Mouse (Mus musculus) left cerebral cortex, postnatal 10 days (tissue): ENCODE measurements around the gene Hist1h2ba. TPM values are rescaled to one million over a fixed set of nuclear protein-coding genes. Genes with fewer than 3 reads are reported as not detected.
A peak's percentile ranks its signal among the peaks of the same experiment; 100 is the strongest.

Experiments
- DNase-seq, 2 experiments: peaks; one replicate each; pipeline ENCODE4 v3.0.0; 2021 to 2022; ENCODE audit warnings: low spot score in 2 of 2, mixed read lengths in 1 of 2; ENCODE audit errors: extremely low spot score in 1 of 2
- intact Hi-C: fragments of 180-260 bp; cut with DNase I; formaldehyde crosslinking; loops from one replicate; pipeline ENCODE4 v1.15.1; 2025
- total RNA-seq, 2 experiments: library from RNA; stranded (reverse); gene quantifications; 2 replicates each; pipeline ENCODE4 v1.2.3; 2021

Gene Hist1h2ba
- not detected for total RNA-seq

- DNase-seq: no peak
- intact Hi-C loops: no loop called here
These were observed at the start of gene Hist1h2ba for GRCm38 (mm10) chr13:23933421-23934210. Gene Hist1h2ba (minus strand): TSS chr13:23934156.

DNA sequence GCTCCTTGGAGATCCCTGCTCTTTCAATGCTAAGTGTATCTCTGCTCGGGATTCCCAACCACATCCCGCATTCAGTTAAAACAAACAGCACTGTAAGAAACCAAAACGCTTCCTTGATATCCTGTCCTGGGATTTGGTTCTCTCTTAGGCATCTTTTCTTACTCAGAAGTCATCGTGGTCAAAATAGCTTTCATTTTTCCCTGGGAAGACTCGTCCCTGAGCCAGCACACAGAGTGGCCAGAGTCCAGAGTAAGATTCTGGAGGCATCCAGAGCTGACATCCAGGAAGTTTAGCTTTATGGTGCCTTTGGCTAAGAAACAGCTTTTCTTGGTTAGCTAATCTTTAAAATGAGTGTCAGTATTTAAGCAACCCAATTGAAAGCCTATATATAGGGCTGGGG lies 38.3 kb upstream of the Hist1h2ba start:
- no peak for DNase-seq
- intact Hi-C loops: no loop called here

DNA sequence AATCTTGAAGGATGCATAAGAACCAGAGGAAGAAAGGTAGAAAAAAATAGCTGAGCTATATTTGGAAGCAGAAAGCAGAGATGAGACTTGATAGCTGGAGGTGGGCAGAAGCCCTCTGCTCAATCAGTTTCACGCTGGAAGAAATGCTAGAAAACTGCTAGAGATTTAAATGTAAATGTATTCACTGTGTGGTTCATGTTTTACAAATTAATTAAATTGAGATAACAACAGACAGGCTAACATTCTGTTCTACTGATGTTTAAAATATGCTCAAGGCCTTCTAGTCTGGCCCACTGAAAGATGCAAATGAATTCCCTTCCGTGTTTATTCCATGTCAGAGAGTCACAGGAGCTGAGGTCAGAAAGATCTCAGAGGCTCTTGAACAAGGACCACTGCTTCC lies 37.9 kb upstream of the Hist1h2ba start:
- intact Hi-C loops: no loop called here
- no peak for DNase-seq

GRCm38 (mm10) chr13:23964909-23965308 lies 31.0 kb upstream of the Hist1h2ba start:
- no peak for DNase-seq
- intact Hi-C loops: no loop called here

DNA sequence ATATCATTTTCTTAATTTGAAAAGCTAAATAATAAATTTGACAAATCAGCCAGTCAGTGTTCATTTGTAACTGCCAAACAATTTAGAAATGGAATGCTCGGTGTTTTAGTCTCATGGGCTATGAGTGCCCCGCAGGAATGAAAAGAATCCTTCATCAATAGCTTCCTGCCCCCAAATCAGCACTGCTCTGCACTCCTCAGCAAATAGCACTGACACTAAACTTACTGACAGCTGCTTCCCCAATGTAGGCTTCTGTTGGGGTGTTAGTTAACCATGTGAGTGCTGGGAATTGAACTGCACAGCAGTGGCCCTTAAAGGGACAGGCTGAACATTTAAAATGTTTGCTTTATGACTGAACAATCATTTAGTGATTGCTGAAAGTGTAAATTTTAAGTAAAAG lies 25.8 kb upstream of the Hist1h2ba start:
- no peak for DNase-seq
- intact Hi-C loops: no loop called here

DNA sequence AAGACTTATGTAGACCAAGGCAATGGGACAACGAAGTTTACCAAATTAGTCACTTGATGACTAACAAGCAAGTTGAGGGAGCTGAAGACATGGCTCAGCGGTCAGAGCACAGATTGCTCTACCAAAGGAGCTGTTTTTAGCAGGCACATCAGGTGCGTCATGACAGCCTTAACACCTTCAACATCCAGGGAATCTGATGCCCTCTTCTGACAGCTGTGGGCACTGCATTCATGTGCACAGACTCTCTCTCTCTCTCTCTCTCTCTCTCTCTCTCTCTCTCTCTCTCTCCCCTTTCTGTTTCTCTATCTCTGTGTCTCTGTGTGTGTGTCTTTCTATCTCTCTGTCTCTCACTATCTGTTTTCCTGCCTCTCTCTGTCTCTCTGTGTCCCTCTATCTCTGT lies 17.0 kb upstream of the Hist1h2ba start:
- DNase-seq: no peak
- intact Hi-C loops: no loop called here

- DNase-seq: no peak
- intact Hi-C loops: no loop called here
These were observed 15.7 kb upstream of the Hist1h2ba start for GRCm38 (mm10) chr13:23949484-23950246.

DNA sequence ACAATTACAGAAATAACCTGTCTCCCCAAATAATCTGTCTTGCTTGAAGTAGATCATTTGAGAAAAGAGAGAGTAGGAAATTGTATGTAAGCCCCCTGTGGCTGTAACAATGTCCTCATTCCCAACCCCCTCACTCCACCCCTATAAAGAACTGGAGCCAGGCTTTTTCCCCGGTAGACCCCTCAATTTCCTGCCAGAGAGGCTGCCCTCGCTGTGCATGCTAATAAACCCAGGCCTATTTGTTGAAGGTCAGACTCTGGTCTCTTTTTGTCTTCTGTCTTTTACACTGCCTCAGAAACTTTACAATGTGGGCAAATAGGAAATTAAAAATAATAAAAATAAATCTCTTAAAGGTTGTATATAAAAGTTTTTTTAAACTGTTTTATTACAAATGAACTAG lies 12.3 kb upstream of the Hist1h2ba start:
- no peak for DNase-seq
- intact Hi-C loops: no loop called here

DNA sequence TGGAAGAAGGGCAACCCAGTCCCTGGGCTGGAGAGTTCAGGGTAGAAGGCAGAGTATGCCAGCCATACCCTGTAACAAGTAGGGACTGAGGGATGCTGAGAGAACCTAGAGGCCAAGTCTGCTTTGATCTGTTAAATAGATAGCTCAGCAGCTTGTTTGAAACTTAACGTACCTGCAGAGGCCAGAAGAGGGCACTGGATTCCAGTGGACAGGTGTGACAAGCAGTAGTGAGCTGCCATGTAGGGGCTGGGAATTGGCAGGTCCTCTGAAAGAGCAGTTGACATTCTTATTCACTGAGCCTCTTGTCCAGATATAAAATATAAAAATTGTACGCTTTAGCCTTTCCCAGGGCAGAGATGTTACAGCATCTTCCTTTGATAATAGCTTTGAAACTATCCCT lies 8.9 kb upstream of the Hist1h2ba start:
- DNase-seq: no peak
- intact Hi-C loops: no loop called here

- intact Hi-C loops: no loop called here
- no peak for DNase-seq
These were observed 6.3 kb upstream of the Hist1h2ba start for GRCm38 (mm10) chr13:23940291-23940690.

- intact Hi-C loops: no loop called here
- peak; percentile 42 to 50 for DNase-seq
These were observed 4.7 kb upstream of the Hist1h2ba start for GRCm38 (mm10) chr13:23938699-23939098.

GRCm38 (mm10) chr13:23934211-23934520 lies 210 bp upstream of the Hist1h2ba start, which contains the start of gene Hist1h2aa:
Gene Hist1h2aa (plus strand): TSS chr13:23934462.
- no peak for DNase-seq
- intact Hi-C loops: no loop called here

DNA sequence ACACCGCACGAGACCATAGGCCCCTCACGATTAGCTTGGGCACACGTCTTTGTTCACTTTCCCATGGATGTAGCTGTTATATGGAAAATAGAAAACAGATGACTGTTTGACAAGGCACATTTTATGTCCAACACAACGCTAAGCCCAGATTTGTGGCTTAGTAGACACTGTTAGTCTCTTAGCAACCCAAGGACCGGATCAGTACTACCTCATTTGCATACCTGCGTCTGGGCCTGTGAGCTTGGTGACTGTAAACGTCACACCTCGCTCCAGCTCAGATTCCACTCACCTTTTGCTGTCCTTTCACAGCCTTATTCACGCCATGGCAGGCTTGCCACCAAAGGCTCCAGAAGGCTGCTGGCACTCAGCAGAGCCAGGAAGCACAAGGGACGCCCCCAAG lies 3.1 kb downstream of the Hist1h2ba start:
- DNase-seq: no peak
- intact Hi-C loops: no loop called here

DNA sequence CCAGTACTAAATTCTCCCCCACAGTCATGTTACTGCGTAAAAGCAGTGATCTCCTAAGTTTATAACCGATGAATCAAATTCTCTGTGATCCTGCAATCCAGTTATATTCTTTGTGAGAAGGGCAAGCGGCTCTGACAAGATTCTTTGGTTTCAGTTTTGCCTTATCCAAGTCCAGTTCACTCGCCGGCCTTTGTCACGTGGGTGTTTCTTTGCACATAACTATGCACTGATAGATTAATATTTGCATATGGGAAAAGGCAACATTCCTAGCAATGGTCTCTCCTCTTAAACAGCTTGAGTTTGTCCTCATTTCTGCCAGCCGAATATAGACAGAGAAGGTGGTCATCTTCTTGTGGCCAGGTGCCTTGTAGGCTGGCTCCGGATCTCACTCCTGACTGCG lies 3.5 kb downstream of the Hist1h2ba start:
- no peak for DNase-seq
- intact Hi-C loops: no loop called here

DNA sequence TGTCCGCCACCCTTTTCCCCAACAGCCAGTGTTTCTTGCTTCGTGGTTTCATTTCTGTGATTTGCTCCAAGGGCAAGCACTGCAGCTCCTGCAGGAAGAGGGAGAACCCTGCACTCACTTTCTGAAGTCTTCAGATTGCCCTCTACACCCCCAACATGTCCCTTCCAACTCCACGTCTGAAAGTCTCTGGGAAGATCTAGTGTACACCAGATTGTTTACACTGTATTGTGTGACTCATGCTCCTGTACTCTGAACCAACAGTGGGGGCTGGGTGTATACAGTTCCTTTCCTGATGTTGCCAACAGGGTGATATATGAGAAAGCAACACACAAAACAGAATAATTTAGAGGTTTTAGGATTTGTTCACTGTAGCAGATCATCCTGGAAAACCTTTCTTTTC lies 5.3 kb downstream of the Hist1h2ba start:
- DNase-seq: no peak
- intact Hi-C loops: no loop called here

GRCm38 (mm10) chr13:23925792-23926191 lies 8.2 kb downstream of the Hist1h2ba start:
- intact Hi-C loops: no loop called here
- DNase-seq: no peak

GRCm38 (mm10) chr13:23917674-23918073 lies 16.3 kb downstream of the Hist1h2ba start:
- no peak for DNase-seq
- intact Hi-C loops: no loop called here

- intact Hi-C loops: no loop called here
- no peak for DNase-seq
These were observed 17.8 kb downstream of the Hist1h2ba start for GRCm38 (mm10) chr13:23916132-23916531.

DNA sequence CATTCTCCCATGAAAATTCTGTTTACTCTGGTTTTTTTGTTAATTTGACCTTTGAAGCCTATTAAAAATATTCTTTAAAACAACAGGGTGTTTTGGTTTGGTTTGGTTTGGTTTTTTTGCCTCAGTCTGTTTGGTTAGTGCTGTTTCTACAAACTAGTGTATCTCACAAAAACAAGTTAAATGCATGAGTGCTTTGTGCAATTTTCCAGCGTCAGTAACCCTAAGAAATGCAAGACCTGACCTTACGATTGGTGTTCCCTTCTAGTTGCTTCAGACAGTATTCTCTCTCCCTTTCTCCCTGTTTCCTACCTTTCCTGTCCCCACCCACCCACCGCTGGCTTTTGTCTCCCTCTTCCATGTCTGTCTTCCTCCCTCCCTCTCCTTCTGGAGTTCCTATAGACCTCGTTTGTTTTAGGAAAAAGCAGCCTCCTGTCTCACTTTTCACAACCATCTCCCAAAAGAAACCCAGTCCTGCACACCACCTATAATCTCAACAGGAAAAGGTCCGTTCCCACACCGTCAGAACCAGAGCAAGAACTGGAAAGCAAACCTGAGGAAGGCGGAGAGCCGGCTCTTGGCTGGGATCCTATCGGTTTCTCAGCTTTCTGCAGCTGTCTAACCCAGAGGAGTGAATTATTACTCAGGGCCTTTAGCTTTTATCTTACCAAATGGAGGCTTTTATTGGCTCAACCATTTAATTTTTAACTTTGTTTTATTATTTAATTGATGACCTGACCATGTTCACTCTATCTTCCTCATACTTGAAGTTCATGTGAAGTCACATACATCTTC lies 19.4 kb downstream of the Hist1h2ba start, which contains the start of gene Slc17a4:
Gene Slc17a4 (minus strand): TSS at position 634 of the 792 bp plus-strand sequence.
- intact Hi-C loops: no loop called here
- DNase-seq: no peak
